Mouse (Mus musculus): Measurements from ENCODE around the gene Vps33b.

- TF ChIP-seq POLR2A (IDR thresholded peaks at IDR 0.05; ENCODE audit: borderline replicate concordance, extremely low read depth, insufficient read depth, insufficient read length, poor library complexity, severe bottlenecking), result no peak
- no peak for TF ChIP-seq CTCF (IDR thresholded peaks at IDR 0.05; ENCODE audit: borderline replicate concordance, extremely low read depth, insufficient read depth, insufficient read length)
Measured at GRCm38 (mm10) chr7:80284391-80284790, 14.9 kb downstream of the Vps33b start.

Measured in brain, embryonic 14.5 days (tissue).